Mouse (Mus musculus) lung, postnatal 0 days (tissue): ENCODE measurements at regions not wholly inside any gene's neighbourhood (a gene's known extent, or its start where the extent isn't known, plus 50 kb on each side); places are given as distances from the start of the nearest gene placed in this dataset.

Experiments used
- CTCF ChIP-seq: IDR thresholded peaks from 2 replicates; pipeline ENCODE4 v1.5.1; 2016; ENCODE audit warnings: antibody characterized with exemption, mild to moderate bottlenecking
- EP300 ChIP-seq: IDR thresholded peaks from 2 replicates; pipeline ENCODE4 v1.6.1; 2016; ENCODE audit warnings: antibody characterized with exemption, mild to moderate bottlenecking, control low read depth

- no peak for TF ChIP-seq EP300
- no peak for TF ChIP-seq CTCF
Measured at GRCm38 (mm10) chr19:49423059-49423900, 1217.5 kb downstream of the Sorcs3 start.
